Mouse (Mus musculus) frontal cortex, adult 2 months (tissue): Measurements from ENCODE around the gene Hoxd3. TPM values are rescaled to one million over a fixed set of nuclear protein-coding genes. Genes with fewer than 3 reads are reported as not detected.
A peak's percentile ranks its signal among the peaks of the same experiment; 100 is the strongest.

Experiments used
- DNase-seq, 2 experiments: peaks; one replicate each; pipeline ENCODE4 v3.0.0; 2022; ENCODE audit warnings: low spot score in 1 of 2; ENCODE audit errors: extremely low spot score in 1 of 2
- polyA plus RNA-seq: library from polyadenylated mRNA; depleted of rRNA; stranded (reverse); fragments of >200 nt; gene quantifications from 2 replicates; pipeline ENCODE4 v1.2.3, GENCODE M21; 2012

Hoxd3 gene
- polyA plus RNA-seq, 1 experiment: not detected

DNA sequence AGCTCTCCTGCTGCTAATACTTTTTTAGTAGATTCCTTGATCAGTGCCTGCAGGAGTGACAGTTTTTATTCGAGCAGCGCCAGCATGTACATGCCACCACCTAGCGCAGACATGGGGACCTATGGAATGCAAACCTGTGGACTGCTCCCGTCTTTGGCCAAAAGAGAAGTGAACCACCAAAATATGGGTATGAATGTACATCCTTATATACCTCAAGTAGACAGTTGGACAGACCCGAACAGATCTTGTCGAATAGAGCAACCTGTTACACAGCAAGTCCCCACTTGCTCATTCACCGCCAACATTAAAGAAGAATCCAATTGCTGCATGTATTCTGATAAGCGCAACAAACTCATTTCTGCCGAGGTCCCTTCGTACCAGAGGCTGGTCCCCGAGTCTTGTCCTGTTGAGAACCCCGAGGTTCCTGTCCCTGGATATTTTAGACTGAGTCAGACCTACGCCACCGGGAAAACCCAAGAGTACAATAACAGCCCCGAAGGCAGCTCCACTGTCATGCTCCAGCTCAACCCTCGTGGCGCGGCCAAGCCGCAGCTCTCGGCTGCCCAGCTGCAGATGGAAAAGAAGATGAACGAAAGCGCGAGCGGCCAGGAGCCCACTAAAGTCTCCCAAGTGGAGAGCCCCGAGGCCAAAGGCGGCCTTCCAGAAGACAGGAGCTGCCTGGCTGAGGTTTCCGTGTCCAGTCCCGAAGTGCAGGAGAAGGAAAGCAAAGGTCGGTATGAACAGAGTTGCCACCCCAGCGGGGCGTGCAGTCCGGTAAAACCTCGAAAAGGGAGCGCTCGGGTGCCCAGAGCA lies 19.5 kb upstream of the Hoxd3 start:
- DNase-seq: no peak

DNA sequence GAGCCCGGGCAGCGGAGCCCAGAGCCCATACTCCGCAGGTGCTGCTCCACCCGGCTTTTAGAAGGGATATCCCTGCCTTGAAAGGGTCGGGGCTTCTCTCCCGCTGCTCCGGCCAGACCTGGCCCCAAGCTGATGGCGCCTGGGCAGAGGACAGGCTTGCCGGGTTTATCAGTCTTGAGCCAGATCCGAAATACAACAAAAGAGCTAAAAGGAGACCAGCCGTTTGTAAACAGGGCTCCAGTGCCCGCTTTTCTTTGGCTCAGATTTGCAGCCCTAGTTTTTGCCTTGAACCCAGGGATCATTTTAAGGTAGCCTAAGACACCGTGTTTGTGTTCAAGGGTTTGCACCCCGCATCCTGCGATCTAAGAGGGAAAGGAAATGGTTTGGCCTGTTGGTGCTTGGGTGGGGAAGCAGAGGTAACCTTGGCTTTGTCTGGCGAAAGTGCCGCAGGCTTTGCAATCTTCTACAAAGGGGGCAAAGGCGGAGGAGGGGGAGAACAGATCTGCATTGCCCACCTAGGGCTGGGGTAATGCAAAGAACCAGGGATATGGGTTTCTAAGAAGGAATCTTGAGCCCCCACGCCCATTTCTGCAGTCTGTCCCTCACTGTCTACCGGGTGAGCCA lies 18.8 kb upstream of the Hoxd3 start:
- no peak for DNase-seq

DNA sequence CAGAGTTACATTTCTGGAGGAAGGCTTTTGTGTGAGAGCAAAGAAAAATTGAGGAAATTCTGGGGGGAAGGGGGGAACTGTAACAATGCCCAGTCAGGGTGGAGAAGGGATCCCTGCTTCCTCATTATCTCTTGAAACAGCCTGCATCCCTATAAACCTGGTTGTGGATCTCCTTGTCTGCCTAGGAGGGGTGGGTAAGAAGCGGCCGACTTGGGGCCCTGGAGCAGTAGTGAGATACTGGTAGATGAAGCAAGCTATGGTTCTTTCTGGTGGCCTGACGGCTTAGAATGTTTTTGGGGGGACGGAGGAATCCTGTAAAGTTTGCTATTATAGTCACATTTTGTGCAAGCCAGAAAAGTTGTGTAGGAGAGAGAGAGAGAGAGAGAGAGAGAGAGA lies 18.3 kb upstream of the Hoxd3 start:
- no peak for DNase-seq

DNA sequence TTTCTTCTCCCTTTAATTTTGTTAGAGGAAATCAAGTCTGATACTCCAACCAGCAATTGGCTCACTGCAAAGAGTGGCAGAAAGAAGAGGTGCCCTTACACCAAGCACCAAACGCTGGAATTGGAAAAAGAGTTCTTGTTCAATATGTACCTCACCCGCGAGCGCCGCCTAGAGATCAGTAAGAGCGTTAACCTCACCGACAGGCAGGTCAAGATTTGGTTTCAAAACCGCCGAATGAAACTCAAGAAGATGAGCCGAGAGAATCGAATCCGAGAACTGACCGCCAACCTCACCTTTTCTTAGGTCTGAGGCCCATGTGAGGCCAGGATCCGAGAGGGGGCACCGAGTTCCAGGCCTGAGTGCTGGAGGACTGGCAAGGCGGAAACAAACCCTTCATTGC lies 17.7 kb upstream of the Hoxd3 start:
- no peak for DNase-seq

DNA sequence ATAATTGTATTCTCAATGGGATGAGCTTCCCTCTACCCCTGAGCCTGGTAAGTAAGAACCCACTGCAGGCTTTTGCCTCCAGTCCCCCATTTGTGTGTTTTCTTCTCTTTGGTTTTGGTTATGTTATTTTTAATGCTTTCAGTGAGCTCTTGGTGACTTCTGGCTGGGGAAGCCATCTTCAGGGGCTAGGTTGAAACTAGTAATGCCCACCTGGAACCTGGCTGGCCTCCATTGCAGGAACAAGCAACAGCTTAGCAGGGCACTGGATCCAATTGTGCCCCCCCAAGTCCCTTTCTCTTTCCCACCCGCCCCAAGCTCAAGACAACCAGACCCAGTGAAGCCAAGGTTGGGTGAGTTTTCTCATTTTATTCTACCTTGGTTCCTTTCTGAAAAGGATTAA lies 16.3 kb upstream of the Hoxd3 start:
- no peak for DNase-seq

DNA sequence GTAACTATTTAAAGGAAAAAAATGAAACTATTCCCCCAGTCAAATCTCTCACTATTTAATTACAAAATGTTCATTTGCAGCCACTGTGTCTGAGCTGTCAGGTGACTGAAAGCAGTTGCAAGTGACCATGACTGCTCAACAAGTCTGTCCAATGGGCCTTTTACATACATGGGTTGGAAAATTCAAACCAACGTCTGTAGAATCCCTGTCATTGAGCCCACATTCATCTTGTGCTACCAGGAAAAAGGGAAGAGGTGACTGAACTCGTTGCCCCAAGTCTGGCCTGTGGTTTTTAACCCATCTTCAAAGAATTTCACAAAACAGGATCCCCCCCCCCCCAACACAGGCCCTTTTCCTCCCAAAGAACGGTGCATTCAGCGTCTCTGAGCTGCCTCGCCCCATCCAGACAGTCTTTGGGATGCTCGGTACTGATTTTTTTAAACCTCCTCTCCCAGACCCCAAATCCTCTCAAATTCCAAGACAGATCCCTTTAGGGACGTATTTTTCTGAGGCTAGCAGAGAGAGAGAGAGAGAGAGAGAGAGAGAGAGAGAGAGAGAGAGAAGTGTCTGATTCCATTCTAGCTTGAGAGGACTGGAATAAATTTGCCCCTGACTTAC lies 15.8 kb upstream of the Hoxd3 start:
- DNase-seq: no peak

DNA sequence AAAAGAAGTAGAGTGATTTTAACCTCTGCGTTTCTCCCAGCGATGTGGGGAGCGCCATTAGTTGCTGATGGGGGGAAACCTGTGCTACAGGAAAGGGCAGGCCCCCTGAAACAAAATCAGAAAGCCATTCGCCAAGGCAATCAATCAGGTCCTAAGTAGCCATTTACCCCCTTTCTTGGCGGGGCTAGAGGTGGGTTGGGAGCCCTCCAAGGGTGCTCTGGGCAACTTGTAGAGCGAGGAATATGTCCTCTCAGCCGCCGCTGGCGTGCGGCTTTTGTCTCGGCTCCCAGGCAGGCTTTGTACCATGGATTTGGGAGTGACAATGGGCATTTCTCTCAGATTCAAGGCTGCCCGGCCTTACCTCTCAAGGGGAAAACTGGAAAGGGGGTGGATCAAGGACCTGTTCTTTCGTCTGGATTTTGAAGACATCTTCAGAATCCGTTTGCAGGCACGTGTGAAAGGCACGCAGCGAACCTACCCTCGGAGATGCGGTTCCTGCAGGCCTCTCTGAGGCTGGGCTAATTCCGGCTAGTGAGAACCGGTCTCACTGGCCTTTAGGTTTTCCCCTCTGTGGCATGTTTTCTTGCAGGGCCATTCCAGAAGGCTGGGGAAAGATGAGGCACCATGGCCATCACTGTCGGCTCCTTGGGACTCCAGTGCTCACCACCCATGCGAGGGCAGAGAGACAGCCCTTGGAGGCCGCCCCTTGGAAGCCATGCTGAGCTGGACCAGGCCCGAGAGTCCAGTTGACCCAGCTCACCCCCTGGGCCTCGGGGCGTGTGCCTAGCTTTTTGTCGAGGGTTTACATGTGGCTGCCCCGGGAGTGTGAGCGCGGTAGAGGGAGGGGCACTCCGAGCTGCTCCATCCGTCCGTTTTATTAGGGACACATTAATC lies 15.0 kb upstream of the Hoxd3 start:
- no peak for DNase-seq

DNA sequence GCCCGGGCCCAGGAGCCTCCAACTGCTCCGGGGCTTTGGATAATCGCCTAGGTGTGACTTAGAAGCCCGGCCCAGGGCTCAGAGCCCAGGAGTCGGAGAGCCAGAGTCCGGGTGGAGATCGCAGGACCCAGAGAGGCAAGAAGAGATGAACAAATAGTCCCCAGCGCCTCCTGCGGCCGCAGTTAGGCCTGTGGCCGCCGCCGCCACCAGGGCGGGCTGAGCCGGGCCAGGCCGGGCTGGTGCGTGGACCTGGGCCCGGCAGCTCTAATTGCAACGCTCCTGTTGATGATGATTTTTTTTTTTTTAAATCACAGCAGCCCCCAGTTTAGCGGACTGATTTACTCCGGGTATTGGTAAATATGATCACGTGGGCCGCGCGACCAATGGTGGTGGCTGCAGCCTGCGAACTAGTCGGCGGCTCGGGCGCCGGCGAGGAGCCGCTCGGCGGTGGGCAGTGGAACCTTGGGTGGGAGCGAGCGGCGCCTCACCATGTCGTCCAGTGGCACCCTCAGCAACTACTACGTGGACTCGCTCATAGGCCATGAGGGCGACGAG lies 14.1 kb upstream of the Hoxd3 start, which contains the start of gene Hoxd9:
Gene Hoxd9 (plus strand): TSS at position 161 of the 555 bp plus-strand sequence.
- no peak for DNase-seq

DNA sequence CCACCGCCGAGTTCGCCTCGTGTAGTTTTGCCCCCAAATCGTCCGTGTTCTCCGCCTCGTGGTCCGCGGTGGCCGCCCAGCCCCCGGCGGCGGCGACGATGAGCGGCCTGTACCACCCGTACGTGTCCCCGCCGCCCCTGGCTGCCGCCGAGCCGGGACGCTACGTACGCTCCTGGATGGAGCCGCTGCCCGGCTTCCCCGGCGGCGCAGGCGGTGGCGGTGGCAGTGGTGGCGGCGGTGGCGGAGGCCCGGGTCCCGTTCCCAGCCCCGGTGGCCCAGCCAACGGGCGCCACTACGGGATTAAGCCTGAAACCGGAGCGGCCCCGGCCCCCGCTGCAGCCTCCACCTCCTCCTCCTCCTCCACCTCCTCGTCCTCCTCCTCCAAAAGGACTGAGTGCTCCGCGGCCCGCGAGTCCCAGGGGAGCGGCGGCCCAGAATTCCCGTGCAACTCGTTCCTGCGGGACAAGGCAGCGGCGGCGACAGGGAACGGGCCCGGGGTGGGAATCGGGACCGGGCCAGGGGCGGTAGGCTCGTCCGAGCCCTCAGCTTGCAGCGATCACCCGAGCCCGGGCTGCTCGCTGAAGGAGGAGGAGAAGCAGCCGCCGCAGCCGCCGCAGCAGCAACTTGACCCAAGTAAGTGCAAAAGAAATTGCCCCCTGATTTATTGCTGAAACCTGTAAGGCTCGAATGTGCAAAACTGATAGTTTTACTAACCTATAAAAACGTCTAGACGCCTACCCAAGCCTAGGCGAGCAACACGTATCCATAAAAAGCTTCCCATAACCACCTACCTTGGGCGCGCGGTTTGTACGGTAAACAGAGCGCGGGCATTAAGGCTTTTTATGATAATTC lies 13.3 kb upstream of the Hoxd3 start:
- DNase-seq: no peak

DNA sequence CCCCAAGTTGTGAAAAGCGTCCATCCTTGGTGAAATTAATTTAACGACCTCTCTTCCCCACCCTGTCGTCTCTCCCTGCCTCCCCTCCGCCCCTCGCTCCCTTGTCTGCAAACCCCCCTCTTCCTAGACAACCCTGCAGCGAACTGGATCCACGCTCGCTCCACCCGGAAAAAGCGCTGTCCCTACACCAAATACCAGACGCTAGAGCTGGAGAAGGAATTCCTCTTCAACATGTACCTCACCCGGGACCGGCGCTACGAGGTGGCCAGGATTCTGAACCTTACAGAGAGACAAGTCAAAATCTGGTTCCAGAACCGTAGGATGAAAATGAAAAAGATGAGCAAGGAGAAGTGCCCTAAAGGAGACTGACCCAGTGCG lies 12.7 kb upstream of the Hoxd3 start:
- no peak for DNase-seq

DNA sequence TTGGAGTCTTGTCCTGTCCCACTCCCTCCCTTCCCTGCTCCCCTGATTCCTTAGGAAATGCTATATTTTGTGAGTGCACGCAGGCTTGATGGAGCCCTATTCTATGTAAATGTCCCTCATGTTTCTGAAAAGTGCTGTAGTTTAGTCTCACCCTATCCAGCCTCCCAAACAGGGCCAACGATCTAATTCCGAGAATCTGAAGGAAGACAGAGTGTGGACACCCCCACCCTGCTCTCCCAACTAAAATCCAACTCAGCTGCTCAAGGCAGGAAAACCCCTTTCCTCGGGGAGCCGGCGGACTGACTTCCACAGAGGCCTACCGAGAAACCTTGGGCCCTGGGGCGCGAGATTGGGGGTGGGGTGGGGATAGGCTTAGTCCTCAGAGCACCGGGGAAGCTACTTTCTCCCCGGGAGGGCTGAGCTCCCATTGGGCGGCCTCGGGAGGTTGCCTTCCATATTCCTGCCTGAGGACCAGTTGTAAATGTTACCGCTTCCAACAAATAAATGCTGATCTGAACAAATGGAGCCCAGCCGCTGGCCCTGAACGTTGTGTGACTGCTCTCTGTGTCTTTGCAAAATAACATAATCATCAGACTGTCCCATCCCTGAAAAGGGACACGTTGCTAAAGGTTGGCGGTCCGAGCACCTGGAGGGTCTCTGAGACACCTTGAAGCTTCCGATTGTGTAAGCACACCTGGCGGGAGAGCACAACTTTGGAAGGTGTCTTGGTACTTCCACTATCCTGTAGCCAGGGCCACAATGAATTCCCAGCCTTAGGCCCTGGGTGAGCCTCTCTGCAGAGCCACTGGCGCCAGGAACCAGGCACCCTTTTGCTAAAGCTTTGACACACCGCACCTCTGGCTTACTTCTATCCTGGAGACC lies 11.8 kb upstream of the Hoxd3 start:
- DNase-seq: no peak

DNA sequence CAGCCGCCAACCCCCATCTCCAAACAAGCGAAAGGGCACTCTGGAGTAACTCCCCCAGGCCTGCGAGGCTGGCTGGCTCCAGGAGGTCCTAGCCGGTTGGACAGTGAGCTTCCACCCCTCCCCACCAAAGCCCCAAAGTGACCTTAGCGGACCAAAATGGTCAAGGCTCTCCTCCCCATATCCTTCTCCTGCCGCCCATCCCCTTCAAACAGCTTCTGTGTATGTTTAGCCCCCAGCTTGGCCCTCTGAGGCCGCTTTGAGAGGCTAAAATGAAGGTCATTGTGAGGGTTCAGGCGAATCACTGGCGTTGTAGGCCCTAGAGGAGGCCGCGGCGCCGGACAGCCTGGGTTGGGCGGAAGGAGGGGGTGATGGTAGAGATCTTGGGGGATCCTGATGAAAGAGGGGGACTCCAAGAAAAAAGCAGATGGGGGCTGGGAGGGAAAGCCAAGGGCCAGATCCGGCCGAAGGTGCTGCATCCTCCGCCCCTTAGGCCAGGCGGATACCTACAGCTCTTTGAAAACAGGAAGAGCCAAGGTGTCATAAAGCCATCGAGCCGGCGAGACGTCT lies 11.1 kb upstream of the Hoxd3 start:
- no peak for DNase-seq

DNA sequence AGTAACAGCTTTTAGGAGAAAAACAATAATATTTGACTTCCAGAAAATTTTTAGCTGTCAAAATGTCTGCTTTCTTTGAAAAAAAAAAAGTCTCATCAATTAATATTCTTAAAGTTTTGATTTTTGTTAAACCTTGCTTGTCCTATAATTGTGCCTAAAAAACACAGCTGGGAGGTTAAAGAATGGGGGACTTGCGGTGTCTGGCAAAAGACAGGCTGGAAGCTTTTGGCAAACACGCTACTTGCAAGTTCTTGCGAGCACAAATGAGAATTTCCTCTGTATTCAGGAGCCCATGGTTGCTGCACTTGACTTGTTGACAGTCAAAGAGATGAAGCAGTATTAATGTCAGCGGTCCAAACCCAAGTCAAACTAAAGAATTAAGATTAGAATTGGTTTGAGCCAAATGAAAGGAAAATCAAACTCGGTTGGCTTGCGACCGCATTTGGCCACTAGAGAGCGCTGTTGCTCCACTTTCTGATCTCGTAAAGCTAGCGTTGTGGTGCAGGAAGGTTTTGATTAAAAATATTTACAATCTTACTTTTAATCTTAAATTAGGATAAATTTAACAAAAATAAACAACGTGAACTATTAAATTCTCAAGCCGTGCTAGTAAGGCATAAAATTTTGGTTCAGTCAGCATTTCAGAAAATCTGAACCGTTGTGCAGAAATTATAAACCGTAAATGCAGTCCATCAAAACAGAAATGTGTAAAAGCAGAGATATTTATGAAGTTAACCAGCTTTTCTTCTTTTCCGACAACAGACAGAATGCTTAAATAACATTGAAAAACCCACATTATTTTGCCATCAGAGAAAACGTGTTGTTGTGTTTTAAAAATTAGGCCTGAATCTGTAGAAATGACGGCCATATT lies 9.5 kb upstream of the Hoxd3 start:
- DNase-seq: peak; percentile 25 to 92

DNA sequence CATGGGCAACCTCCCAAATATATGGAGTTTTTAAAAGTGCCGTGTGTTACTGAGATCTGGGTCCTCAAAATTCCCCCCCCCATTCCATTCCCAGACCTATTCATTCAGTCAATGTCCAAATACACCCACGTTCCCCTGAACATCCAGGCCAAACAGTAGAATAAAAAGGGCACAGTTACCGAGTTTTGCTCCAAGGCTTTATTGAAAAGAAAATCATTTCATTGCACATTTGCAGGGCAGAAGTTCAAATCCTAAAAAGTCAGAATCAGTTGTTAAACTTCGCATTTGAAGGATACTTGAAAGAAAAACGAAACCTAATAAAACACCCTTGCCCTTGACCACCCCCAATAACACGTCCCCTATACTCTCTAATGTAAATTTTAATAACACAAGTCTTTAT lies 8.9 kb upstream of the Hoxd3 start:
- DNase-seq: no peak

DNA sequence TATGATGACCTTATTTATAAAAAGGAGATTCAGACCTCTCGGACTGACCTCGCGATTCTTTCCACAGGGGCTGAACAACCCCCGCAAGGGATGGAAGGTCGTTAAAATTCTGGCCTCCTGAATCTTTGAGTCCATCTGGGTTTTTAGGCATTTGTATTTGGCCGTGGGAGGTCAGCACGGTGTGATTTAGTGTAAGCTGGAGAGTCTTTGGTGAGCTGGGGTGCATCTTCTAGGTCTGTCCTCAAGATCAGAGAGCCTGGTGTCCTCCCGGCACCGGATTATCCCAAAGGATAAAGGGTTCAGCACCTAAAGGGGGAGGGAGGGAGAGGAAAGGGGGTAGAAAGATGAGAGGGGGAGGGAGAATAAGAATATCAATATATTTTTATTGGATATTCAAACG lies 8.4 kb upstream of the Hoxd3 start:
- no peak for DNase-seq

DNA sequence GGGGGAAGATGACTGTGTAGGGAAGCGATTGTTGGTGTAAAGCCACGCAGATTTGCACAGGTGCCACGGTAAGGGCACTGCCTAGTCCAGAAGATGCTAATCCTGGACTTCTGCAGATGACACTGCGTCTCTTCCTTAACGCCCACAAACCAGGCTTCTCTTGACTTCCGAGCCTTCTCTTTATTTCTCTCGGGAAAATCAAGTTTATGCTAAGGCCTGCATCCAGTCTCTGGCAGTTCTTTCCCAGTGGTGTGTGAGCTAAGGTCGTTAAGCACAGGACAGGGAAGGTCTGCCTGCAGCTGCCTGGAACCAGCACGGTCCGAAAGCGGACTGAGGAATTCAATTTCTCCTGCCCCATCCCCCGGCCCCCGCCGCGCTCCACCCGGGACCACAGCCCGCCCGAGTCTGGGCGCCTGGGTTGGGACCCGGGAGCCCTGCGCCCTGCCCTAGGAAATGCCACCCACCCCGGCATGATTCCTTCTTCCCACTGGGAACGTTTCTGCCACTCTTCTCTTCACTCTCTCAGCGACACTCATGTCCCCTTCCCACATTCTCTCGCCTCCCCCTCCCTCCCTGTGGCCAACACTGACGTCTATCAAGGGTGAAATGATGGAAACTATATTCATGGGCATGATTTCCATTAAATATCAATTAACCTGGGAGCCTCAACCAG lies 7.9 kb upstream of the Hoxd3 start:
- no peak for DNase-seq
